Mouse (Mus musculus): ENCODE measurements around the gene Gm5148. TPM values are rescaled to one million over a fixed set of nuclear protein-coding genes. Genes with fewer than 3 reads are reported as not detected.

Gm5148 gene
- polyA plus RNA-seq, 2 experiments, result 1.6 to 3.5 TPM

DNA sequence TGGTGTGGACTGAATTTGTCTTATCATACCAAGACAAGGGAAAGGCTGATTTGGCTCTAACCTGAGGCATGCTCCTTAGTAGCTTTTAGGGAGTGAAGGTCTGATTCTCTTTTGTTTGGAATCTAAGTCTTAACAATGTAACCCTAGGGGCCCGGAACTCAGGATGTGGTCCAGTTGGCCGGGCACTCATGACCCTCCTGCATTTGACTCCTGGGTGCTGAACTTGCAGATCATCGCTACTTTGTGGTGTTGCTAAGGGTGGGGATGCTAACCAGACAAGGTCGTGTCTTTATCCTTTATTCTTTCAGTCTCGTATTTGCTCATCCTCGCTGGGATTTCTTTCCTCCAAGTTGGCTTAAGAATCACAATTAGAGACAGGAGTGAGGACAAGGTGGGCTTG lies 37.5 kb downstream of the Gm5148 start:
- H3K27me3 ChIP-seq (ENCODE audit: control insufficient read depth, insufficient read depth, low read length), result peaks cover 12% of the 10 kb centered on the region
- TF ChIP-seq CTCF (IDR thresholded peaks at IDR 0.05; ENCODE audit: low read depth), result no peak
- no peak for TF ChIP-seq EP300 (IDR thresholded peaks at IDR 0.05; ENCODE audit: low read depth)
- H3K4me1 ChIP-seq (replicated peaks; ENCODE audit: control insufficient read depth in 2 of 2, insufficient read depth in 2 of 2, low read length in 1 of 2), result peaks cover 0 to 15% of the 10 kb centered on the region in 2 experiments; a peak in 2 of 4 replicates
- peak overlapping the region; percentile 49 for H3K4me2 ChIP-seq (ENCODE audit: low read depth)
- 20% methylated on average over 6 of the region's 6 CpGs for WGBS (ENCODE audit: insufficient replicate concordance)
- no peak overlapping the region for H3K27ac ChIP-seq
- H3K9ac ChIP-seq (replicated peaks), result no peak overlapping the region
- 0 out of 4 replicates have a peak overlapping the region, but pooled peaks of 1 of the 2 experiments have one; percentile 18 for H3K4me3 ChIP-seq (ENCODE audit: insufficient read depth in 1 of 2, low read depth in 2 of 2, low read length in 2 of 2)
- H3K36me3 ChIP-seq (replicated peaks; ENCODE audit: control insufficient read depth, insufficient read depth, low read depth), result no peaks in the 10 kb centered on the region
- no peak for DNase-seq (ENCODE audit: low read depth in 3 of 3, low spot score in 3 of 3)
- no peak for ATAC-seq (ENCODE audit: insufficient read depth)
- no peaks in the 10 kb centered on the region for H3K9me3 ChIP-seq (ENCODE audit: control insufficient read depth, low read length)

DNA sequence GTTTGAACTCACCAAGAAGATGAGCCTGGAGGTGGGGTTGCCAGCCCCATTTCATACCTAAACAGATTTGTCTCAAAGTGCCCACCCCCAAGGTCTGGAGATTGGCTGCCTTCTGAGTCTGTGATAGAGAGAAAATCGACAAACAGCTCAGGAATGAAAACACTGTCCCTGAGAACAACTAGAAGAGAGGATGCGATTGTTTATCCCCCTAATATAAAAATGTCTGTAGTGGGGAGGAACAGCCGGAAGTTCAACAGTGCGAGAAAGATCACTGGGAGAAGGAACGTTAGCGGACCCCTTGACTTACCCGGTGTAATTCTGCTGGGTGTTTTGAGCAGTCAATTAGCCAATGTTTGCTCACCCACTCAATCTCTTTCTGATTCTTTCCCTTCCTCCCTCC lies 38.1 kb downstream of the Gm5148 start:
- TF ChIP-seq EP300 (IDR thresholded peaks at IDR 0.05; ENCODE audit: low read depth) (no peak), CTCF (IDR thresholded peaks at IDR 0.05; ENCODE audit: low read depth) (no peak)
- 22% methylated on average over 7 of the region's 7 CpGs for WGBS (ENCODE audit: insufficient replicate concordance)
- H3K9ac ChIP-seq (replicated peaks), result no peak overlapping the region
- no peak overlapping the region for H3K27ac ChIP-seq
- H3K4me2 ChIP-seq (ENCODE audit: low read depth), result peak overlapping the region; percentile 4; the same call in 1 of the 2 replicates
- no peaks in the 10 kb centered on the region for H3K9me3 ChIP-seq (ENCODE audit: control insufficient read depth, low read length)
- ATAC-seq (ENCODE audit: insufficient read depth) (no peak), DNase-seq (ENCODE audit: low read depth in 3 of 3, low spot score in 3 of 3) (no peak)
- H3K4me1 ChIP-seq (replicated peaks; ENCODE audit: control insufficient read depth in 2 of 2, insufficient read depth in 2 of 2, low read length in 1 of 2), result peaks cover 0 to 15% of the 10 kb centered on the region in 2 experiments; a peak in 2 of 4 replicates
- peaks cover 12% of the 10 kb centered on the region for H3K27me3 ChIP-seq (ENCODE audit: control insufficient read depth, insufficient read depth, low read length)
- no peaks in the 10 kb centered on the region for H3K36me3 ChIP-seq (replicated peaks; ENCODE audit: control insufficient read depth, insufficient read depth, low read depth)
- no peak overlapping the region for H3K4me3 ChIP-seq (ENCODE audit: insufficient read depth in 1 of 2, low read depth in 2 of 2, low read length in 2 of 2)

DNA sequence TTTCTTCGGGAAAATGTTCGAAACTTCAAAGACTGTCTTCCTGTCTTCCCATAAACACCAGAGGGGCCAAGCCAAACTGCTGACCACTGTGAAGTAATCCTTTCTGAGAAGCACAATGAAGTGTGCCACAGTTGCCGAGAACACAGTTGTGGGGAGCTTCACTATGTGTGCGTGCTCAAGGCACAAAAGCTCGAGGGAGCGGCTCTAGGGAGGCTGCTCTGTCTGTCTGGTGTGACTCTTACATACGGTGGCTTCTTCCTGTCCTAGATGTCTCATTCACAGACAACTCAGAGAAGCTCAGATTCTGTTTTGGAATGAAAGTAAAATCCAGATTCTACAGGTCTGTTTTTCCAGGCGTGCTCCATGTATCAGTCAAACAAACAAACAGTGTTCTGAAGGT lies 48.0 kb downstream of the Gm5148 start:
- Histone ChIP-seq H3K27ac (no peak overlapping the region), H3K4me2 (ENCODE audit: low read depth) (no peak overlapping the region), H3K9ac (replicated peaks) (no peak overlapping the region), H3K9me3 (ENCODE audit: control insufficient read depth, low read length) (no peaks in the 10 kb centered on the region), H3K36me3 (replicated peaks; ENCODE audit: control insufficient read depth, insufficient read depth, low read depth) (no peaks in the 10 kb centered on the region), H3K4me3 (ENCODE audit: insufficient read depth in 1 of 2, low read depth in 2 of 2, low read length in 2 of 2) (no peak overlapping the region), H3K27me3 (ENCODE audit: control insufficient read depth, insufficient read depth, low read length) (peaks cover 6% of the 10 kb centered on the region; the same call in 1 of the 2 replicates), H3K4me1 (replicated peaks; ENCODE audit: control insufficient read depth in 2 of 2, insufficient read depth in 2 of 2, low read length in 1 of 2) (peaks cover 0 to 9% of the 10 kb centered on the region in 2 experiments; a peak in 2 of 4 replicates)
- no peak for DNase-seq (ENCODE audit: low read depth in 3 of 3, low spot score in 3 of 3)
- ATAC-seq (ENCODE audit: insufficient read depth), result no peak
- TF ChIP-seq CTCF (IDR thresholded peaks at IDR 0.05; ENCODE audit: low read depth) (no peak), EP300 (IDR thresholded peaks at IDR 0.05; ENCODE audit: low read depth) (no peak)
- 59% methylated on average over 8 of the region's 8 CpGs for WGBS (ENCODE audit: insufficient replicate concordance)

DNA sequence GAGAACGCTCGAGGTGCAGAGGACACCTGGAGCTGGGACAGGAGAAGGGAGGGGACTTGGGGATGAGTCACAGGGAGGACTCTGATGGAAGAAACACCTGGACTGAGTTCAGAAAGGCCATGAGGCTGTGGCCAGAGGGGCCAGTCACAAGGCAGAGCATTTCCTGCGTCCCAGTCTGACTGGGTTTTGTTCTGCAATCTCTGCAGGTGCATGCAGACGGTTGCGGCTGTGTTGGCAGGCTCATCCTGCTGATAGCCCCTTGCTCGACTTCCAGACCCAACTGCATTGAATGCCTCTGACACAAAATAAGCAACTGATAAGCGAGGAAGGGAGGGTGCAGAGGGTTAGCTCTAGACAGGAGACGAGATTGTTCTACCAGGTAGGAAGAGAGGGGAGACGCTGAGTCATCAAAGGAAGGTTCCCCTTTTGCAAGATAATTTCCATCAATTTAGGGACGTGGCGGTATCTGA lies 49.2 kb downstream of the Gm5148 start:
- ATAC-seq (ENCODE audit: insufficient read depth) (no peak), DNase-seq (ENCODE audit: low read depth in 3 of 3, low spot score in 3 of 3) (no peak)
- Histone ChIP-seq H3K36me3 (replicated peaks; ENCODE audit: control insufficient read depth, insufficient read depth, low read depth) (no peaks in the 10 kb centered on the region), H3K27me3 (ENCODE audit: control insufficient read depth, insufficient read depth, low read length) (peaks cover 6% of the 10 kb centered on the region; the same call in 1 of the 2 replicates), H3K9me3 (ENCODE audit: control insufficient read depth, low read length) (no peaks in the 10 kb centered on the region), H3K4me3 (ENCODE audit: insufficient read depth in 1 of 2, low read depth in 2 of 2, low read length in 2 of 2) (no peak overlapping the region), H3K4me2 (ENCODE audit: low read depth) (no peak overlapping the region), H3K4me1 (replicated peaks; ENCODE audit: control insufficient read depth in 2 of 2, insufficient read depth in 2 of 2, low read length in 1 of 2) (peaks cover 0 to 9% of the 10 kb centered on the region in 2 experiments; a peak in 2 of 4 replicates), H3K27ac (no peak overlapping the region), H3K9ac (replicated peaks) (no peak overlapping the region)
- WGBS (ENCODE audit: insufficient replicate concordance), result 18% methylated on average over 11 of the region's 11 CpGs
- TF ChIP-seq EP300 (IDR thresholded peaks at IDR 0.05; ENCODE audit: low read depth) (no peak), CTCF (IDR thresholded peaks at IDR 0.05; ENCODE audit: low read depth) (no peak)

DNA sequence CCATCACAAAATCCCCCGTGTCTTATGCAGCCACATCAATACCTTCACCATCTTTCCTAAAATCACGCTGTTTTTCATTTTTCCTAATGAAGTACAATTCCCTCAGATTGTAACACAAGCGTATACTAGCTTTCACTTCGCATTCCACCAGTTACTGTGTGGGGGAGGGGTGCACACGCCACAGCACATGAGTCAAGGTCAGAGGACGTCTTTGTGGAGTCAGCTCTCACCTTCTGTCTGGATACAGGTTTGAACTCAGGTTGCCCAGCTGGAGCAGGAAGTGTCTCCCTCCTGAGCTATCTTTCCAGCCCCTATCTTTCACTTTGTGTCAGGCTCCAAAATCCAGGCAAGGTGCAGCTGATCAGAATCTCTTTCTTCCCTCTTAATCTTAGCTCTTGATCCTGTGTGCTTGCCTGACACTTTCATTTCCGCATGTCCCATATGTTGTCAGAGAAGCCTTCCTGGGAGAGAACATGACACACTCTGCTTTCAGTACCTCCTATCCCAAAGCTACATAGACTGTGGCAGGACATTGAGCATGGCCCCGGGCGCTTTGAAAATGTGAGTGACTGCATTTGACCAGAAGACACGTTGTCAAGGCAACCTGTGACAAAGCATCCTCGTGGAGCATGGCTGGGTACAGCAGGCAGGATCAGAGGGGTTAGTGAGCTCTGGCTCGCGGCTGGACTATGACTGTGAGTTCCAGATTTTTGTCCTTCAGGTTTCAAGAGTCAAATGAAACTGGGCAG lies 50.6 kb downstream of the Gm5148 start:
- ATAC-seq (ENCODE audit: insufficient read depth) (no peak), DNase-seq (ENCODE audit: low read depth in 3 of 3, low spot score in 3 of 3) (no peak)
- peaks cover 0 to 9% of the 10 kb centered on the region in 2 experiments; a peak in 2 of 4 replicates for H3K4me1 ChIP-seq (replicated peaks; ENCODE audit: control insufficient read depth in 2 of 2, insufficient read depth in 2 of 2, low read length in 1 of 2)
- no peak for TF ChIP-seq CTCF (IDR thresholded peaks at IDR 0.05; ENCODE audit: low read depth)
- no peak for TF ChIP-seq EP300 (IDR thresholded peaks at IDR 0.05; ENCODE audit: low read depth)
- no peak overlapping the region for H3K4me2 ChIP-seq (ENCODE audit: low read depth)
- no peak overlapping the region for H3K4me3 ChIP-seq (ENCODE audit: insufficient read depth in 1 of 2, low read depth in 2 of 2, low read length in 2 of 2)
- peaks cover 6% of the 10 kb centered on the region; the same call in 1 of the 2 replicates for H3K27me3 ChIP-seq (ENCODE audit: control insufficient read depth, insufficient read depth, low read length)
- H3K9ac ChIP-seq (replicated peaks), result no peak overlapping the region
- H3K36me3 ChIP-seq (replicated peaks; ENCODE audit: control insufficient read depth, insufficient read depth, low read depth), result no peaks in the 10 kb centered on the region
- no peak overlapping the region for H3K27ac ChIP-seq
- WGBS (ENCODE audit: insufficient replicate concordance), result 56% methylated on average over 13 of the region's 13 CpGs
- no peaks in the 10 kb centered on the region for H3K9me3 ChIP-seq (ENCODE audit: control insufficient read depth, low read length)
